Mouse (Mus musculus) ES-CJ7 (cell line): ENCODE measurements around the gene Mrap.

Source experiments
- DNase-seq: peaks from one replicate; pipeline ENCODE4 v3.0.0; 2011; ENCODE audit warnings: low read depth, low spot score

The Mrap gene

DNA sequence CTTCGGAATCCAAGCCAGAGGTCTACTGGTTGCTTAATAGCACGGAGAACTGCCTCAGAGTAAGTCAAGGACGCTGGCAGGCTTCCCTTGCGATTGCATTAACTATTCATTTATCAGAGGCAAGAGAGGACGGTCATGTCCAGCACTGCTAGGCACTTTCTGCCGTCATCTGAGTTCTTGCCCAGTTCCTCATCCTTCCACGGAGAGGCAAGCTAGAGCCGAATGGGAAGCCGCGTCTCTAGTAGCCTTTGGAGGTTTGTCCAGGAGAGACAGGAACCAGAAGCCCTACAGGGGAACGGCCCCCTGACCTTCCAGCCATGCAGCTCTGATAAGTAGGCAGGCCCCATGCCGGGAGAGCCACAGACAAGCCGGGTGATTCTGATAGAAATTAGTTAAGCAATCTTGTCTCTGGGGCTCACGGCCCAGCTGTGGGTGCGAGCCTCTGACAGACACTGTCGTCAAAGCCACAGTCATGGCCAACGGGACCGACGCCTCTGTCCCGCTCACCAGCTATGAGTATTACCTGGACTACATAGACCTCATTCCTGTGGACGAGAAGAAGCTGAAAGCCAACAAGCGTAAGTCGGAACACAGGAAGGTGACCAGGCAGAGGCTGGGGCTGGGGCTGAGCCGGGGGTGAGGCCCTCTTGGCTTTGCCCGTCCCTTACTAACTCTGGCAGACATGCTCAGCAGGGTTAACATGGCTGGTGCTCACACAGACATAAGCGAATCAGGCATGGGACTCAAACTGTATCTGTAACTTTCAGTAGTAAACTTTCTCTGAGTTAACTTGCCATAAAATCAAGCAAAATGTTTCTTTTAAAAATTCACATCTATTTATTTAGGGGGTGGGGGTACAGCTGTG is at the start of gene Mrap:
Gene Mrap, plus strand, starts transcription at position 116 of the 865 bp plus-strand sequence.
- no peak for DNase-seq

DNA sequence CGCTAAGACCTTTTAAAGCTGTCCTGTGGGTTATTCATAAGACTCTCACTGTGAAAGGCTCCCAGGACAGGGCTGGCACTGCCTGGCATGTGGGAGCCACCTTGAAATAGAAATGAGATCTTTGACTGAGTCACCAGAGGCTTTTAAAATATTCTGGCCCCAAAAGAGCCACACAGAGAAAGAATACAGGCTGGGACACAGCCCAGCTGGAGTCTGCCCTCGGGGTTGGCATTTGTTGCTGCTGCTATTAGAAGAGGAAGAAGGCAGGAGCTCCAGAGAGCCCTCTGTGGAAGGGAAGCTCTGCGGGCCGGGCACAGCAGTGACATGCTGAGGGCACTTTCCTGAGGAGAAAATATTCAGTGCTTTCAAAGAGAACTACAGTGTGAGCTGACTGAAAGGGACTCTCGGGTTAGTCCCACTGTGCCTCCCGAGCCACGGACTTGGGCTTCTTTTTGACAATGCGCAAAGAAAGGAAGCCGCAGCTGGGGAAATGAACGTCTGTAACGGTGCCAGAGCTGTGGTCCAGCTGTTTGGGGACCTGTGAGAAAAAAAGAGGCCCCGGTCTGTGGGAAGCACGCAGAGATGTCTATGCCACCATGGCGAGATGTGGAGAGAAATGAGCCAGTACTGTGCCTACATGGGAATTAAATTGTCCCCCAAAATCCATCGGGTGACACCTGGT is 45.2 kb upstream of the Mrap start:
- DNase-seq: no peak

DNA sequence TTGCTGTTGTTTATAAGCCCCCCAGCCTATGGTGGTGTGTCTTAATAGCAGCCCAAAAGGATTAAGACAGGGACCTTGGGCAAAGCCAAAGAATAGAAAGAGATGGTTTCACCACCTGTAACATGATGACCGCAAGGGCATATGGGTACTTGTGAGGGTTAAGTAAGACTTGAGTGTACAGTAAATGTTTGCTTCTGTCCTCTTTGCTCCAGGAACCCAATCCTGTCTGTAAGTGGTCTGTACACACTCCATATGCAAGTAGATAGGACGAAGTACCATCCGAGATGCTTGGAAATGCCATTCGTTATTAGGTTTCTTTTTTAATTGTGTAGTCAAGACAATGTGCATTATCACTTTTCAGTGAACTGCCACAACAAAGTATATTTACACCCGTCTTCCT is 44.4 kb upstream of the Mrap start:
- DNase-seq: no peak

- DNase-seq: peak; percentile 86
Measured at GRCm38 (mm10) chr16:90694719-90695118, 43.3 kb upstream of the Mrap start.

- no peak for DNase-seq
Measured at GRCm38 (mm10) chr16:90695121-90695520, 42.9 kb upstream of the Mrap start.

DNA sequence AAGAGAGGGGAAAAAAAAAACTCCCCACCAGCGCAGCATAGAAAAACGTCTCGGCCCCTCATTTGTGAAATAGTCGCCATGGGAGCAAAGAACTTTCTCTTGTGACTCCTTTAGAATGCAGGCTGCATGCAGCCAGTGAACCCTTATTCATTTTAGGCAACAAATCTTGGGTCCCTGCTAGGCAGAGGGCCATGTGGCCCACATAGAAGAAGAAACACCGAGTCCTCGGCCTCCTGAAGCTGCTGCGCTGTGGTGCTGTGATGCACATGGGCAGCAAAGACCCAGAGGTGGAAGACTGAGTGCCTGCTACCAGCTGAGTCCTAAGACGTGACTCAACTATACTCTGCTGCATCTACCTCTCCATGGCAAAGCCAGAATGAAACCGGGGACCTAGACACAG is 41.7 kb upstream of the Mrap start:
- no peak for DNase-seq

- DNase-seq: no peak
Measured at GRCm38 (mm10) chr16:90699390-90699789, 38.6 kb upstream of the Mrap start.

GRCm38 (mm10) chr16:90701541-90701940 is 36.5 kb upstream of the Mrap start:
- peak; percentile 68 for DNase-seq

DNA sequence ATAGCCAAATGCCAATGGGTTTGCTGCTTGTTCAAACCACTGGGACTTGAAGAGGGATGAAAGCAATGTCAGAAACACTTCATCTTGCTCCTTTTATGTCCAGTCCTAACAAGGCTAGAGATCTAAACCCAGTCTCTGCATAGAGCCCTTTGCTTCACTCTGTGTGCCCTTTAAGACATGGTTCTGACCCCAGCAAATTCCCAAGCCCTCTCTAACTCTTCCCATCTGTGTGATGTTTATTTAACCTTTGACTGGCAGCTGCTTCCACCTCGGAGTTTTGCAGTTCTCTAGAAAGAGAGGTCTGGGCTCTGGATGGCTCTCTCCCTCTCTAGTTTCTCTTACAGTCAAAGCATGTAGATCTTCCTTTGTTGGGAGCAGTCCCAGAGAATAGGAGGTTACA is 34.4 kb upstream of the Mrap start:
- no peak for DNase-seq

DNA sequence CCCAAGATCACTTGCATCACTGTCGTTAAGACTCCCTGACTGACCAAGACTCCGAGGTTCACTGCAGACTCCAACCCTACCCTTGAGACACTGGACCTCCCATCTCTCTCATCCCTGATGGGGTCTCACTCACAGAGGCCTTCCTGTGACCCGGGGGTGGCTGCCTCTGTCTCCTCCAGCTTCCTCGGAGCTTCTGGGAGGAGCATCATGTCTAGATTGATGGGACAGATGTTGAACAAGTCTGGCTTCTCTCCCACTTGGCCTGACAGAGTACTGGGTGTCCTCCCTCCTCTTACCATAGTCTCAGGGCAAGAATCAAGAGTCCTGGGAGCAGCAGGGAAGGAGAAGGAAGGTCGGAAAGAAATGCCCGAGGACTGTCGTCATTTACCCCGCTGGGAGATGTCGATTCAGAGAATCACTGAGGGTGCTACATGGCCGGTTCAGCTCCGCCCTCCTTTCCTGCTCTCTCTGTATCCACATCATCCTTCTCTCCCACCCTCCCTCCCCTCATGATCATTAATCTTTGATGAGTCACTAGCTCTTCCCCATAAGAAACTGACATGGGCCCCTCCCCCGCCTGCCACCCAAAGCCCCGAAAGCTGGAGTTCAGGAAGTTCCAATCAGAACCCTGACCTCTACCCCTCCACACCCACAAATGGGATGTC is 33.7 kb upstream of the Mrap start:
- no peak for DNase-seq

- DNase-seq: no peak
Measured at GRCm38 (mm10) chr16:90706279-90706678, 31.7 kb upstream of the Mrap start.

- DNase-seq: no peak
Measured at GRCm38 (mm10) chr16:90709711-90710289, 28.2 kb upstream of the Mrap start.

GRCm38 (mm10) chr16:90710313-90710712 is 27.7 kb upstream of the Mrap start:
- no peak for DNase-seq

GRCm38 (mm10) chr16:90724051-90724450 is 14.0 kb upstream of the Mrap start:
- peak; percentile 53 for DNase-seq

DNA sequence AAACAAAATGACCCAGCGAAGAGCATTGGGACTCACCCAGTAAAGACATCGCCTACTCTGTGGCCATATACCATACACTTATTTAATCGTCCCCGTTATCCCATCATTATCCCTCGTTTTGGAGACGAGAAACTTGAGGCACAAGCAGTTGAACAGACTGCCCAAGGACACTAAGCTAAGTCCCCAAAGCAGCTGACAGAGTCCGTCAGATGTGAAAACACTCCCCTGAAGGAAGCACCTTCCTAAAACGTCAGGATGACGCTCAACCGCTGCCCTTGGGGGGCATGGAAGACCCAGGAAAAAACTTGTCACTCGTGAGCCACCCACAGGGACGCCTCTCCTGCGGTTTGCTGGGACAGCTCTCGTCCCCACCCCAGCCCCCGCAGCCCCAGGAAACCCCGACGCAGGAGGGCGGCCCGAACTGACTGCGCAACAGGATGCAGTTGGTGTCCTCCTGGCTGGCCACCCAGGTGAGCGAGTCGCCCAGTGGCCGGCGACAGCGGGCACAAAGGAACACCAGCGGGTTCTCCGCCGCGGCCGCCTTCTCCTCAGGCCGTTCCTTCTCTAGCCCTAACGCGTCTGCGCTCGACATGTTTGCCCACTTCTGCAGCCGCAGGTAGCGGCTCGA is 11.3 kb upstream of the Mrap start:
- DNase-seq: no peak

DNA sequence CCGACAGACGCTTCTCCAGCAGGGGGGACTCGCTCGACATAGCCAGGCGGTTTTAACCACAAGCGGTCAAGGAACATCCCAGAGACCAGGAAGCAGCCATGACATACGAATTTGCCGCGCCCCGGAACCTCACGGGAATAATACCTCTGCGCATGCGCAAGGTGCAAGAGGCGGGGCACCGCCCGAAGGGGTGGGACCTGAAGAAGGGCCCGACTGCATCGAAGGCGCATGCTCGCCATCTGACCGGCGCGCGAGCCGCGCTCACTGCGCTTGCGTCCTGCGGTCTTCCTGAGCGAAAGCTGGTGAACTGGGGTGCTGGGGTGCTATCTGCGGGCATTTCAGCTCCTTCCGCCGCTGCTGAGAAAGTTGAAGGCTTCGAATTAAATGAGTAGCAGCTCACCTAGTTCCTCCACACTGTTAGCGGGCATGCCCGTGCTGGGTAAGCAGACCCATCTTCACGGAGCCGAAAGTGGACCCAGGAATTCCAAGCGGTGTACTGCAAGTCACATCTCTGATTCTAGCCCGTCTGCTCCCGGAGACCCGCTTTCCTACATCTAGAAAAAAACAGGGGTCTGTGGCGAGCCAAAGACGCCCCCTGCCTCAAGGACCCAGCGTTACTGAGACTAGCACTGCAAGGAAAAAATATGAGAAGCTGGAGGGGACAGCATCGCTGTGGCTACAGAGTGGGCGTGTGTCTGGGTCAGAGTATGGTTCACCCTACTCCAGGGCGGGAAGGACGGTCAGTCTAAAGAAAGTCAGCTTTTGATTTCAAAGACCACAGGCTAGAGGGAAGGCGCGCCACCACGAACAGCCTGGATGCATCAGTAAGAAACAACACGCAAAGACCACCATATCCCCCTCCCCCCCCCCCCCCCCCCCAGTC is 10.5 kb upstream of the Mrap start, which contains the start of gene Mis18a:
Gene Mis18a, minus strand, starts transcription at position 172 of the 883 bp plus-strand sequence.
- peak; percentile 97 for DNase-seq

DNA sequence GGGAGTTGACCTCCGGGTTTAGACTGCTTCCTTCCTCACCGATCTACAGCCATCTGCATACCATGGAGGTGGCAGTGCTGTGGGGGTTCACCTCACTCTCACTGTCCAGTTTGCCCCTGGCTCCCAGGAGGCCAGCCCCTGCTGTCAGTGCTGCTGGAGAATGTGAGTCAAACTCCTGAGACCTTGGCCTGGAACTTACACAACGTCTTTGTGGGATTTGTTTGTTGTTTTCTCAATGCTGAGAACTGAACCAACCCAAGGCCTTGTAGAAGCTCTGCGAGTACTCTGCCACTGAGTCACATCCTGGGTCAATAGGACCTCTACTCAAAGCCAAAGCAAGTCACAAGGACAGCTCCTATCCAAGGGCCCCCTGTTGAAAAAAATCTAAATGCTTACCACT is 2.4 kb upstream of the Mrap start:
- no peak for DNase-seq

DNA sequence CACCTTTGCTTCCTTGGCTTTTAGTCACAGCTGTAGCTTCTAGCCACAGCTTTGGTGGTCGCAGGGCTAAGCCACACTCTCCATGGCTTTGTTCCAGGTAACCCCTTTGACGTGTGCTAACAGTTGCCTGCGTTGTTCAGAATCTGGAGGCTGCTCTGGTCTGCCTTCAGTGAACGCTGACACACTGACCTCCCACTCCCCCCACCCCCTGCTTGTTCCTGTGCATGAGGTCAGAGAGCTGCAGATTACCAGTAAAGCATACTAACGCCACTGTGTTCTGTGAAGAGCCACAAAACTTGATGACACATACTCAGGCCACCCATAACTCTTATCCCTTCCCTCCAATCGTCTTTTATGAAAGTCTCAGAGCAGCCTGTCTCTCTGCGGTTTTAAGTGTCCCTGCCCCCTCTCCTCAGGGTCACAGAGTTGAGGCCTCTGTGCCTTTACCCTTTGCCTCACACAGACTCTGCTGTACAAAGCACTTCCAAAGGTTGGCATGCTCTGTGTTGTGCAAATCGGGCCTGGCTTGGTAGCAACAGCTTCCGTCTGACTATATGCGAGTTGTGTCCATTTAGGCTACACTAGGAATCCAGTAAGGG is 1.2 kb upstream of the Mrap start:
- DNase-seq: peak; percentile 29

DNA sequence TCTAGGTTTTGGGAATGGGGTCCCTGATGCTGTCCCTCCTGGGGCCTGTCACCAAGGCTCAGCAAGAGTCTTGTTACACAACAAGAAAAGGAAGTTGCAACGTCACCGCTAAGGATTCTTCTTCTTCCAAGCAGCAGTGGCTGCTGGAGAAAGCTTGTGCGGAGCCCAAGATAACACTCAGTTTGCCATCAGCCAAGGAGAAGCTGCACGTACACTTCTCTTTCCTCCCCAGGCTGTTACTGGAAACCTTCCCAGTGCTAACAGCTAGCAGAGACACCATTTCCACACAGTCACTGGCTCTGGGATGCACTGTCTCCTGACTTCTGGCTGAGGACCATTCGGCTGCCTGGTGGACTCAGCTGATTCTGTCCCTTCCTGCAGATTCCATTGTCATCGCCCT is 9.1 kb downstream of the Mrap start:
- DNase-seq: no peak

DNA sequence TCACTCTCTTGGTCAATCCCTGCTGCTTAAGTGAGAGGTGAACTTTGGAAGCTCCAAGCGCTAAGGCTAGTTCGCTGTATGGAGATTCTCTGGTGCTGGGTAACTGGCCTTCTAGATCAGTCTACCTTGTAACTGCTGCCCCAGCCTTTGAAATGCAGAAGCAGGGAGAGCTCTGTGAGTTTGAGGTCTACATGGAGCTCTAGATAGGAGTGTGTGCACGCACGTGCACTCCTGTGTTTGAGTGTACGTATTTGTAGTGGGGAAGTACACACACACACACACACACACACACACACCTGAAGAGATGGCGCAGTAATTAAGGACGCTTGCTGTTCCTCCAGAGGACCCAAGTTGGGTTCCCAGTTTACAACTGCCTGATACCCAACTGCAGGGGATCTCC is 10.2 kb downstream of the Mrap start:
- DNase-seq: no peak
